Mouse (Mus musculus): ENCODE results near the gene Notch1.

GRCm38 (mm10) chr2:26483230-26483869 lies 33.1 kb downstream of the Notch1 start:
- TF ChIP-seq CTCF (IDR thresholded peaks at IDR 0.05; ENCODE audit: borderline replicate concordance, insufficient read depth, low read length) (no peak), POLR2A (IDR thresholded peaks at IDR 0.05; ENCODE audit: low read depth, low read length) (no peak)
